Mouse (Mus musculus) adrenal gland, adult 8-10 months (tissue): Measurements from ENCODE around the gene Lpar1. TPM values are rescaled to one million over a fixed set of nuclear protein-coding genes. Genes with fewer than 3 reads are reported as not detected.
"Not testable (repeated sequence)": the region's sequence is repeated elsewhere in the genome, so short reads cannot be mapped to it uniquely, and the experiment has no call there.

Experiments
- DNase-seq: peaks from one replicate; pipeline ENCODE4 v3.0.0; 2022
- total RNA-seq, 4 experiments: library from RNA; stranded (reverse); gene quantifications; 2 replicates each; pipeline ENCODE4 v1.2.4; 2022

Lpar1 gene
- total RNA-seq, 4 experiments from 2014 or later: 18.1 to 34.1 (median 27.7) TPM

GRCm38 (mm10) chr4:58545888-58546432 is 7.7 kb downstream of the Lpar1 start:
- DNase-seq: peak; percentile 43

GRCm38 (mm10) chr4:58543171-58543570 is 10.5 kb downstream of the Lpar1 start:
- DNase-seq: no peak

DNA sequence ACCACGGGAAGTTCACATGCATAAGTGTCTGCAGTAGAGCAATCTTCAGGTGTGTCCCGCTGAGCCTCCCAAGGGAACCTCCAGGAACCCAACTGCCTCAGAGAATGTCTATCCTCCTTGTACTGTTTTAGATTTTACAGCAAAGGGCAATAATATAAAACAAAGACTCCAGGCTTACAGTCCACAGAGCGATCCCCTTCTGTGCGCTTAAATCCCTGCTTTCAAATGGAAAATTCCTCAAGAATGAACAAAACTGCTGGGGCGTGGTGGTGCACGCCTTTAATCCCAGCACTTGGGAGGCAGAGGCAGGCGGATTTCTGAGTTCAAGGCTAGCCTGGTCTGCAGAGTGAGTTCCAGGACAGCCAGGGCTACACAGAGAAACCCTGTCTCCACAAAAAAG is 11.0 kb downstream of the Lpar1 start:
- DNase-seq: not testable (repeated sequence)

DNA sequence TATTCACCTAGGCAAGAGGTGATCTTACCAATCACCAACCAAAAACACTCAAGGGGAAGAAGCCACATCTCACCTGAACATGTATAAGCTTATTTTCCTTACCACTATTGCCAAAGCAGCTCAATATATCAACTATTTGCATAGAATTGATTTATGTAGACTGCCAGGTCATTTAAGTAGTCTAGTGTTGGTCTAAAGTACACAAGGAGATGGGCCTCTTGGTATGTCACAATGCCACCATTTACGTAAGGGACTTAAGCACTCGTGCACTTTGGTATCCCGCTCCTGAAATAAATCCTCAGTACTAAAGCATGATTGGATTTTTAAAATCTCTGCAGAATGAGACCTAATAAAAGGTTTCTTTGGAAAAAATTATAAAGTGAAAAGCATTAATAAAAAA is 12.9 kb downstream of the Lpar1 start:
- no peak for DNase-seq

- DNase-seq: no peak
These were observed 13.3 kb downstream of the Lpar1 start for GRCm38 (mm10) chr4:58540385-58540784.

DNA sequence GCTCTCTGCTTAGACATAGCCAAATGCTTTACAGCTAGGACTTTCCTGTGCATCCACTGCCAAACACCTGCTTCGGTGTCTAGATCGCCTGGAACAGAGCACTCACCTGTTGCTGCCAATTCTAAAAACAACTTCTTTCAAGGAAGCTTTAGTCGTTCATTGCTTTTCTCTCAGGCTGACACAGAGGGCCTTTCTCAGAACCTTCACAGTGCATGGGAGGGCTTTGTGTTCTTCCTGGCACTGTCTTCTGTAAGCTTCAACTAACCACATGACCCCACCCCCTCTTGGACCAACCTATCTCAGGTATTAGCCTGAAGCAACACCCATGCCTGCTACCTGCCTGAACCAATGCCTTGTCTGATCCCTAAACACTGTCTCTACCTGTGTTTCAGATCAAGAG is 15.0 kb downstream of the Lpar1 start:
- DNase-seq: no peak

DNA sequence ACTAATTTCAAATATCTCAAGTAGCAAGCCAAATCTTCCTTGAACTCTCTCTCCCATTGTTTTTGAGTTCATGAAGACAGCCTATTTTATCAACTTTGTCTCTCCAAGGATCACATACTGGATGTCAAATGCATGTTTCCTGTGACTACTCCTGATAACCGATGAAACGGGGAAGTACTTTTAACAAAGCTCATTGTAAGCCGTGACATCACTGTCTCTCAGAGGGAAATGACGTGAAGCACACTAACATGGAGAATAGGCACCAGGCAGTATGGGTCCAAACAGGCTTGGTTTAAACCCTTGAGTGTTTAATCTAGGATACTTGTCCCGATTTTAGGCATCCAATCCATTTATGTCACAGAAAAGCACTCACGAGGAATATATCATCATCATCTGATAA is 17.9 kb downstream of the Lpar1 start:
- no peak for DNase-seq

GRCm38 (mm10) chr4:58534726-58535350 is 18.9 kb downstream of the Lpar1 start:
- no peak for DNase-seq

DNA sequence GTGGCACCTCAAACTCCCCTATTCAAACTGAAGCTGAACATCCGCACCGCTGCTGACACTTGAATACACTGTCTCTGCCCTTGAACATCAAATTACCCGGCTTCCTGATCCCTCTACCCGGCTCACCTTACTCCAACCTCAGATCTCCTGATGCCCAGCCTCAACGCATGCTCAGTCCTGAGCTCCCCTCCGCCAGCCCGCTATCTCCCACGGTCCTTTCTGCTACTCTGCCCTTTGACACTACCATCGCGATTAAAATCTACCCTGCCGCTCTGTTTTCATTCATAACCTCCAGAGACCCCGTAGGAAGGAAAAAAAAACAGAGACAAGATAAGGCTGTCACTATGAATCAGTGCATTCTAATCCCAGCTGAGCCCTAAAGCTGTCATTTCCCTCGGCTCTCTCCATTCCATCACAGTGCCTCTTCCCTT is 19.5 kb downstream of the Lpar1 start:
- DNase-seq: no peak

GRCm38 (mm10) chr4:58533519-58533918 is 20.2 kb downstream of the Lpar1 start:
- no peak for DNase-seq

- no peak for DNase-seq
These were observed 21.4 kb downstream of the Lpar1 start for GRCm38 (mm10) chr4:58532326-58532725.

DNA sequence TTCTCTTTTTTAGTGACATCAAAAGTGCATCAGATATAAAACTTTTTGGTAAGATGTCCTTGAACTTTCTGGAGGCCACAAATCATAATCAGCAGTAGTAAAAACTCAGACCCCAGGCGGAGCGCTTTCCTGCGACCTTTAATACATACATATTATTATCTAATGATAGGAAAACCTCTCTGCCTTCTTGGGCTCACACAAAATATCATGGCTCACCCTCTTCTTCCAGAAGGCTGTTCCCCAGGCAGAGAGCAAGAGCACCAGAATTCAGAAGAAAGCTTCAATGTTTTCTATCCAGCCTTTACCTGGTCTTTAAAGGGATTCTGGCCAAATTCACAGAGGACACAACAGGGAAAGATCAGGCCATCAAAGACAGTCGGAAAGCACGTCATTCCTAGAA is 23.0 kb downstream of the Lpar1 start:
- no peak for DNase-seq

DNA sequence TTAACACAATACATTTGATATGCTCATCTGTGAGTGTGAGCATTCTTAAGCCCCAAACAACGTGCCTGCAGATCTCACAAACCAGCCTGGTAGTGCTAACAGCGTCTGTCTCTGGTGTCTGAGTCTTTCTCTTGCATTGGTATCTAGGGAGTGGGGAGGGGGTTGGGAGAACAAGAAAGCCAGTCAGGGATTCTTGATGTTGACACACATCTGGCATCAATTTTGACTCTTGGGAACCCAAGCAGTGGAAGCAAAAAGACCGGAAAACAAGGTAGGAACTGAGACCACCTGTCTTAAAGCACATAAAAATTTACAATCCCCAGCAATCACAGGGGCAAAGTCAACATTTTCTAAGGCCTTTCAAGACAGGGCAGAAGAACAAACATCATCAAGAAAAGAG is 23.4 kb downstream of the Lpar1 start:
- no peak for DNase-seq

DNA sequence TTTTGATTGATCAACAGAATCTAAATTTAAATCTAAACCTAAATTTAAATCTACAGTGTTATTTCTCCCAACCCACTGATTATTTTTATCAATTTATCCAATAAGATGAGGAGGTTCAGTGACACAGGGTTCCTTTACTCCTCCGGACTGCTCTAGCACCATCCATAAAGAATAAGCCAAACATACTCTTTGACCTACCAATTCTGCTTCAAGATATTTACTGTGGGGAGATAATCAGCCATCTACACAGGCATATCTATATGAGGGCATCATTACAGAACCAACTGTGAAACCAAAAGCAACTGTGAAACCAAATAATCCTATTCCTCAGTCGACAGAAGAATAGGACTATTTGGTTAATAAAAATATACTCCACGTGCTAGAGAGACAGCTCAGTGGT is 25.8 kb downstream of the Lpar1 start:
- no peak for DNase-seq

DNA sequence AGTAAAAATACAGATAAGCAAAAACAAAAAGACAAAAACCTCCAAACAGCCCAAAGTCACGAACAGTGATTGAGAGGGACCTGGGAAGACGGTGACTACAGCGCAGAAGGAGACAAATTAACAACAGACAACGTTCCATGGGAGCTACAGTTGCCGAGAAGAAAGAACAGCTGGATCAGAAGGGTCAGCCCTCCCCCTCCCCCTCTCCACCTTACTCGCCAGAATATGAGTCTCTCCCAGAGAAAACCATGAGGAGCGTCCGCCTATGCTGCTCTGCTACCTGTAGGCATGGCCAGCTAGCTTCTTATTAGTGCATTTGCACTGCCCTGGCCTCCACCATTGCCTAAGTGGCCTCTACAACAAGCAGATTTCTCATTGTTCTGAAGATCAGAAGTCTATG is 32.6 kb downstream of the Lpar1 start:
- no peak for DNase-seq

- no peak for DNase-seq
These were observed 33.2 kb downstream of the Lpar1 start for GRCm38 (mm10) chr4:58520531-58520930.

DNA sequence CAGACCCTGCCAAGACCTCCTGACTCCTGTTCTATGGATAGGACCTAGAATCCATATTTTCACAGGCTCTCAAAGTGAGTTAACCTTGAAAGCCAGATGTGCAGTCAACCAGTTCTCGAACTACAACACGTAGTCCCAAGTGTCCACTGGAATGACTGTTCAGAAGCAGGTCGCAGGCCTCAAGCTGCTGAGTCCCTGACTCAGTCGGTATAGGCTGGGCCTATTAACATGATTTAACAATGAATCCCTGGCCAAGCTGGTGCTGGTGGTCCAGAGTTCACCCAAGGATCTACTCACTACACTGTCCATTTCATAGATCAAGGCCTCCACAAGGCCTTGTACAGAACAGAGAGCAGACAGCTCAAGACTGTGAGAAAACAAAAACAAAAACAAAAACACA is 33.8 kb downstream of the Lpar1 start:
- DNase-seq: no peak

DNA sequence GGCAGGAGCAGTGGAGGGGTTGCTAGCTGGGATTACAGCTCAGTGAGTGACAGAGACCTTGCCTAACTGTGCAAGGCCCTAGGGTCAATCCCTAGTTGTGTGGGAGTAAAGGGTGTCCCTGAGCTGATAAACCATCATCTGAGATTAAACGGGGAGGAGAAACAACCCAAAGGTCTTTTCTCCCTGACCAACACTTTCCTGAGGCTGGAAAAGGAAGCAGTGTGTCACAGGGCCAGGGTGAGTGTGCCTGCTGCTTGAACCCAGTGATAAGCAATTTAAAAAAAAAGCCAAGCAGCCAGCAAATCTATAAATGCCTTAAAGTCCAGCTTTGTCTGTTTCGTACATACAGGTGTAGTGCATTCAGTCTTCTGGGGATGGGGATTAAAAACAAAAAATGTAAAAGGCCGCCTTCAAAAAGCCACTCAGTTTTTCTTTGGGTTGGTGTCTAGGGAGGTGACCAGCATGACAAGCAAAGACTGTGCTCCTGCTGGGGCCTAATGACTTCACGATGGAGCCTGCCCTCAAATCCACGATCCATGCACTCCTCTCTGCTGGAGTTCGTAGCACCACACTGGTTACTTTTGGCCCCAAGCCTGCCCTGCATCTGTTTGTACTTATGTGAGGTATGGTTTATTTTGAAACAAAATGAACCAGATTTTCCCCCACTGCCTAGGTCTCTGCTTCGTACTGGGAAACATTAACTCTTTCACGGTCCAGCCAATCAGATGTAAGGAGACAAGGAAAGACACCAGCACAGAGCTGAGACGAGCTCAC is 35.3 kb downstream of the Lpar1 start:
- no peak for DNase-seq

- no peak for DNase-seq
These were observed 36.9 kb downstream of the Lpar1 start for GRCm38 (mm10) chr4:58516810-58517209.

GRCm38 (mm10) chr4:58516221-58516620 is 37.5 kb downstream of the Lpar1 start:
- no peak for DNase-seq

DNA sequence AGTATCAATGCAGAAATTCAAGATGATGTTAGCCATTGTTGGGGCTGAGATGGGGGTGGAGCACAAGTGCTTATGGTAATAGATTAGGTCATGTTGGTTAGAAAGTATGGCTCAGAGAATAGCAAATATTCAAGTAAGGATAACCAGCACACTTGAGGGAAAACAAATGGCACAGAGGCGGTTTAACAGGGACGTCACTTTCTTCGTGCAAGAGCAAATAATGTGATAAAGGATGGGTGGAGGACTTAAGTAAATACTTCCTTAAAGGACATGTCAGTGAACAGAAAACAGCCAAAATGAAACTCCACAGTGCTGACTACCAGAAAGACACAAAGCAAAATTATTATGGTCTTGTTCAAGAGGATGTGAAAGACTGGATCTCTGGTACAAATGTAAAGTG is 42.1 kb downstream of the Lpar1 start:
- DNase-seq: no peak

DNA sequence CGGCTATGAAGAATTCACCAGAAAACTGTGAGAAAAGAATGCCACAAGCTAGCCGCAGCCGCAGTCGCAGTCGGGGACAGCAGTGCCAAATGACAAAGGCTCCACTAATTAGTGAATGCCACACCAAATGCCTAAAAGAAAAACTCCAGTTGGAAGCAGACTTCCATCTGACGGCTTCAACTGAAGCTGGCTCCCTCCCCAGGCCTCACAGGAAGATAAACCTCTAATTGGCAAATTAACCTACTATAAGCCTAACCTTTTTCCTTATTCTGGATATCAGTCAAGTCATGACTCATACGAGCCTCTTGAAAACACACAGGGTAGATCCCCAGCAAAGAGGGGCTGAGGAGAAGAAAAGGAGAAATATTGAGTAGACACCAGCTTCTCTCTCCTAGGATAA is 44.9 kb downstream of the Lpar1 start:
- DNase-seq: no peak

DNA sequence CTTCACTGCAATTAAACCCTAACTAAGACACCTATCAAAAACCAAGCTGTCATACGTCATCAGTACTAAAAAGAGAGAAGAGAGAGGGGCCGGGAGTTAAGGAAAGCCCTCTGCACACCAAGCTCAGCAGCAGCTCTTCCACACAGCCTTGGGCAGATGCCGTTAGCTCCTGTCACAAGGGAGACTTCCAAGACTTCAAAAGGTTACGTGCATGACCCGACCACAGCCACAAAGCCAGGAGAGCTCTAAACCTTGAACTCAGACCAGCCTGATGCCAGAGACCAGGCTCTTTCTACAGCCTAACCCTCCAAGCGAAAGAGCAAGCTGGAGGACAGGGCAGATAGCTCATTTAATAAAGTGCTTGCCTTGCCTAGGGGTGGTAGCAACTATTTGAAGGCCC is 46.2 kb downstream of the Lpar1 start:
- peak; percentile 13 for DNase-seq
